Mouse (Mus musculus) kidney, adult 2 months (tissue): ENCODE measurements around the gene Sox1.

Experiments used
- CTCF ChIP-seq: fragments of 200-500 bp; conservative IDR thresholded peaks from 2 replicates; pipeline ENCODE4 v1.5.1; 2011; ENCODE audit warnings: low read depth, mild to moderate bottlenecking, control low read depth, low read length, moderate library complexity, mixed read lengths; ENCODE audit not compliant: insufficient read depth, insufficient read length
- POLR2A ChIP-seq: fragments of 200-500 bp; IDR thresholded peaks from one replicate; pipeline ENCODE4 v1.6.1; 2011; ENCODE audit warnings: low read depth, low read length, control low read depth

GRCm38 (mm10) chr8:12384996-12385685 is 10.0 kb upstream of the Sox1 start:
- TF ChIP-seq POLR2A (no peak), CTCF (no peak)
